Mouse (Mus musculus): ENCODE measurements around the gene Ankrd1. TPM values are rescaled to one million over a fixed set of nuclear protein-coding genes. Genes with fewer than 3 reads are reported as not detected.

Ankrd1 gene
- 0.31 and 1.4 TPM in 2 replicates for polyA plus RNA-seq (2016; fragmentation: Nextera tagmentation; extraction: Ambion mirVana)

GRCm38 (mm10) chr19:36119783-36120471 is at the start of gene Ankrd1:
Gene Ankrd1 (minus strand): TSS chr19:36120099.
- Histone ChIP-seq H3K27ac (replicated peaks) (no peak within 1 kb of the TSS), H3K4me1 (no peaks in the 10 kb centered on the region), H3K36me3 (replicated peaks) (no peaks in the 10 kb centered on the region), H3K27me3 (replicated peaks; ENCODE audit: low read depth, poor library complexity, severe bottlenecking) (no peaks in the 10 kb centered on the region), H3K9me3 (0 out of 2 replicates have a peak, but pooled peaks cover 8% of the 10 kb centered on the region), H3K4me3 (no peak within 1 kb of the TSS)
- DNase-seq (ENCODE audit: low spot score): no peak
- 83% methylated on average over 14 of the region's 14 CpGs for WGBS

GRCm38 (mm10) chr19:36169101-36169500 is 49.2 kb upstream of the Ankrd1 start:
- H3K27me3 ChIP-seq (replicated peaks; ENCODE audit: low read depth, poor library complexity, severe bottlenecking): no peaks in the 10 kb centered on the region
- H3K9me3 ChIP-seq: no peaks in the 10 kb centered on the region
- peaks cover 20% of the 10 kb centered on the region for H3K4me1 ChIP-seq
- no peak for DNase-seq (ENCODE audit: low spot score)
- no peak overlapping the region for H3K4me3 ChIP-seq
- no peaks in the 10 kb centered on the region for H3K36me3 ChIP-seq (replicated peaks)
- WGBS: 93% methylated on average over 2 of the region's 2 CpGs
- H3K27ac ChIP-seq (replicated peaks): no peak overlapping the region

GRCm38 (mm10) chr19:36168121-36168520 is 48.2 kb upstream of the Ankrd1 start:
- 88% methylated on average over 4 of the region's 4 CpGs for WGBS
- H3K36me3 ChIP-seq (replicated peaks): no peaks in the 10 kb centered on the region
- no peak overlapping the region for H3K4me3 ChIP-seq
- no peaks in the 10 kb centered on the region for H3K27me3 ChIP-seq (replicated peaks; ENCODE audit: low read depth, poor library complexity, severe bottlenecking)
- H3K27ac ChIP-seq (replicated peaks): no peak overlapping the region
- no peak for DNase-seq (ENCODE audit: low spot score)
- H3K9me3 ChIP-seq: no peaks in the 10 kb centered on the region
- H3K4me1 ChIP-seq: peaks cover 20% of the 10 kb centered on the region

- H3K4me3 ChIP-seq: no peak overlapping the region
- H3K4me1 ChIP-seq: peaks cover 20% of the 10 kb centered on the region
- WGBS: 81% methylated on average over 6 of the region's 6 CpGs
- H3K27ac ChIP-seq (replicated peaks): no peak overlapping the region
- H3K36me3 ChIP-seq (replicated peaks): no peaks in the 10 kb centered on the region
- H3K27me3 ChIP-seq (replicated peaks; ENCODE audit: low read depth, poor library complexity, severe bottlenecking): no peaks in the 10 kb centered on the region
- no peak for DNase-seq (ENCODE audit: low spot score)
- H3K9me3 ChIP-seq: no peaks in the 10 kb centered on the region
Observed at GRCm38 (mm10) chr19:36167291-36167896, 47.5 kb upstream of the Ankrd1 start.

GRCm38 (mm10) chr19:36166401-36167160 is 46.7 kb upstream of the Ankrd1 start:
- Histone ChIP-seq H3K4me3 (no peak overlapping the region), H3K27ac (replicated peaks) (no peak overlapping the region), H3K36me3 (replicated peaks) (no peaks in the 10 kb centered on the region), H3K27me3 (replicated peaks; ENCODE audit: low read depth, poor library complexity, severe bottlenecking) (no peaks in the 10 kb centered on the region), H3K9me3 (no peaks in the 10 kb centered on the region), H3K4me1 (peaks cover 20% of the 10 kb centered on the region)
- WGBS: 83% methylated on average over 6 of the region's 6 CpGs
- DNase-seq (ENCODE audit: low spot score): no peak

GRCm38 (mm10) chr19:36165351-36165750 is 45.5 kb upstream of the Ankrd1 start:
- H3K9me3 ChIP-seq: no peaks in the 10 kb centered on the region
- peaks cover 20% of the 10 kb centered on the region for H3K4me1 ChIP-seq
- no peaks in the 10 kb centered on the region for H3K27me3 ChIP-seq (replicated peaks; ENCODE audit: low read depth, poor library complexity, severe bottlenecking)
- H3K36me3 ChIP-seq (replicated peaks): no peaks in the 10 kb centered on the region
- no peak overlapping the region for H3K27ac ChIP-seq (replicated peaks)
- WGBS: 57% methylated on average over 4 of the region's 4 CpGs
- H3K4me3 ChIP-seq: no peak overlapping the region
- no peak for DNase-seq (ENCODE audit: low spot score)

GRCm38 (mm10) chr19:36150241-36151007 is 30.5 kb upstream of the Ankrd1 start:
- H3K36me3 ChIP-seq (replicated peaks): no peaks in the 10 kb centered on the region
- no peak overlapping the region for H3K27ac ChIP-seq (replicated peaks)
- H3K9me3 ChIP-seq: no peaks in the 10 kb centered on the region
- no peak for DNase-seq (ENCODE audit: low spot score)
- no peak overlapping the region for H3K4me3 ChIP-seq
- 72% methylated on average over 4 of the region's 4 CpGs for WGBS
- H3K4me1 ChIP-seq: no peaks in the 10 kb centered on the region
- H3K27me3 ChIP-seq (replicated peaks; ENCODE audit: low read depth, poor library complexity, severe bottlenecking): no peaks in the 10 kb centered on the region

- Histone ChIP-seq H3K4me1 (no peaks in the 10 kb centered on the region), H3K27ac (replicated peaks) (no peak overlapping the region), H3K9me3 (peaks cover 7% of the 10 kb centered on the region; the same call in 1 of the 2 replicates), H3K27me3 (replicated peaks; ENCODE audit: low read depth, poor library complexity, severe bottlenecking) (no peaks in the 10 kb centered on the region), H3K4me3 (no peak overlapping the region), H3K36me3 (replicated peaks) (no peaks in the 10 kb centered on the region)
- DNase-seq (ENCODE audit: low spot score): no peak
- 84% methylated on average over 6 of the region's 6 CpGs for WGBS
Observed at GRCm38 (mm10) chr19:36148578-36148977, 28.7 kb upstream of the Ankrd1 start.

- WGBS: 91% methylated on average over 2 of the region's 2 CpGs
Observed at GRCm38 (mm10) chr19:36143571-36143970, 23.7 kb upstream of the Ankrd1 start.

GRCm38 (mm10) chr19:36133731-36134130 is 13.8 kb upstream of the Ankrd1 start:
- 59% methylated on average over 5 of the region's 5 CpGs for WGBS
- no peaks in the 10 kb centered on the region for H3K9me3 ChIP-seq
- H3K27ac ChIP-seq (replicated peaks): no peak overlapping the region
- H3K4me3 ChIP-seq: no peak overlapping the region
- H3K27me3 ChIP-seq (replicated peaks; ENCODE audit: low read depth, poor library complexity, severe bottlenecking): no peaks in the 10 kb centered on the region
- 0 out of 2 replicates have a peak, but pooled peaks cover 9% of the 10 kb centered on the region for H3K4me1 ChIP-seq
- DNase-seq (ENCODE audit: low spot score): no peak
- H3K36me3 ChIP-seq (replicated peaks): no peaks in the 10 kb centered on the region

More at GRCm38 (mm10) chr19:36143571-36143970, 23.7 kb upstream of the Ankrd1 start:
- Histone ChIP-seq H3K36me3 (replicated peaks) (no peaks in the 10 kb centered on the region), H3K27me3 (replicated peaks; ENCODE audit: low read depth, poor library complexity, severe bottlenecking) (no peaks in the 10 kb centered on the region), H3K9me3 (peaks cover 7% of the 10 kb centered on the region; the same call in 1 of the 2 replicates), H3K27ac (replicated peaks) (no peak overlapping the region), H3K4me1 (no peaks in the 10 kb centered on the region), H3K4me3 (no peak overlapping the region)
- DNase-seq (ENCODE audit: low spot score): no peak

- Histone ChIP-seq H3K4me1 (0 out of 2 replicates have a peak, but pooled peaks cover 9% of the 10 kb centered on the region), H3K4me3 (no peak overlapping the region), H3K27ac (replicated peaks) (no peak overlapping the region), H3K9me3 (no peaks in the 10 kb centered on the region), H3K36me3 (replicated peaks) (no peaks in the 10 kb centered on the region), H3K27me3 (replicated peaks; ENCODE audit: low read depth, poor library complexity, severe bottlenecking) (no peaks in the 10 kb centered on the region)
- DNase-seq (ENCODE audit: low spot score): no peak
- 88% methylated on average over 6 of the region's 6 CpGs for WGBS
Observed at GRCm38 (mm10) chr19:36133064-36133463, 13.2 kb upstream of the Ankrd1 start.

GRCm38 (mm10) chr19:36131990-36132389 is 12.1 kb upstream of the Ankrd1 start:
- no peaks in the 10 kb centered on the region for H3K36me3 ChIP-seq (replicated peaks)
- H3K9me3 ChIP-seq: no peaks in the 10 kb centered on the region
- no peak for DNase-seq (ENCODE audit: low spot score)
- H3K4me1 ChIP-seq: 0 out of 2 replicates have a peak, but pooled peaks cover 9% of the 10 kb centered on the region
- H3K4me3 ChIP-seq: no peak overlapping the region
- WGBS: 78% methylated on average over 6 of the region's 6 CpGs
- H3K27me3 ChIP-seq (replicated peaks; ENCODE audit: low read depth, poor library complexity, severe bottlenecking): no peaks in the 10 kb centered on the region
- no peak overlapping the region for H3K27ac ChIP-seq (replicated peaks)

Measured in embryonic facial prominence, embryonic 10.5 days (tissue).